8 mouse cellular contexts compared by ENCODE assay signal in genomic region chr12:8313270-8313771, GRCm38 (mm10). TPM values are rescaled to one million over a fixed set of nuclear protein-coding genes. Genes with fewer than 3 reads are reported as not detected.
DNase-seq lines count a peak whose midpoint lies in the region; ATAC-seq and TF ChIP-seq lines count a peak whose summit lies in the region.

Gene Hs1bp3 (plus strand): TSS chr12:8313432.

- H3K36me3 ChIP-seq in hindbrain, embryonic 15.5 days: peaks cover 7% of the 10 kb centered on the region

- under 1% methylated on average over 38 of the region's 38 CpGs for WGBS in hindbrain, embryonic 15.5 days

- ATAC-seq in hindbrain, embryonic 15.5 days (ENCODE audit: low FRiP score, low read depth): peak; percentile 83
- peak; percentile 98 for ATAC-seq in megakaryocyte, adult 5-6 weeks (ENCODE audit: poor library complexity, severe bottlenecking)

- peak within 1 kb of the TSS; percentile 76 for H3K4me3 ChIP-seq in hindbrain, embryonic 15.5 days
- peak within 1 kb of the TSS; percentile 66 for H3K4me3 ChIP-seq in left cerebral cortex, adult 2 months

- intact Hi-C loops in left cerebral cortex, adult 2 months (cut with DNase I): no loop called here

- H3K4me2 ChIP-seq in hindbrain, embryonic 15.5 days: peak within 1 kb of the TSS; percentile 88

- H3K27me3 ChIP-seq in hindbrain, embryonic 15.5 days: 0 out of 2 replicates have a peak, but pooled peaks cover 5% of the 10 kb centered on the region

- peak within 1 kb of the TSS; percentile 65 for H3K9ac ChIP-seq in hindbrain, embryonic 15.5 days

- H3K9me3 ChIP-seq in hindbrain, embryonic 15.5 days: no peaks in the 10 kb centered on the region

- peaks cover 25% of the 10 kb centered on the region for H3K4me1 ChIP-seq in hindbrain, embryonic 15.5 days (replicated peaks)

- DNase-seq in T-cell, adult 2 months (ENCODE audit: low spot score): peak; percentile 76
- DNase-seq in cerebellum, postnatal 25 days: peak; percentile 89 to 96
- peak; percentile 83 for DNase-seq in gastrocnemius, adult 18-20 months (ENCODE audit: low spot score)
- DNase-seq in left cerebral cortex, adult 2 months (ENCODE audit: extremely low spot score in 1 of 2, low spot score in 2 of 2): peak; percentile 84 to 93
- peak; percentile 87 for DNase-seq in right cerebral cortex, adult 18-20 months
- DNase-seq in urinary bladder, postnatal 10 days (ENCODE audit: low spot score): peak; percentile 72

- peak; percentile 96 for TF ChIP-seq CTCF in left cerebral cortex, adult 2 months (IDR thresholded peaks at IDR 0.05)

- H3K27ac ChIP-seq in hindbrain, embryonic 15.5 days (replicated peaks): no peak within 1 kb of the TSS
- H3K27ac ChIP-seq in left cerebral cortex, adult 2 months: peak within 1 kb of the TSS; percentile 87

RNA-seq across cellular contexts. Expression of gene Hs1bp3, which starts in this region (rescaled TPM):
- 1 to 10 TPM; 6.8 to 7.0 TPM for total RNA-seq in gastrocnemius, adult 18-20 months (2021)
- polyA plus RNA-seq in hindbrain, embryonic 15.5 days (2015; fragmentation: Nextera tagmentation; extraction: Ambion mirVana): 10.2 and 10.8 TPM in 2 replicates
- total RNA-seq in left cerebral cortex, adult 2 months (2021): 10 to 100 TPM; 11.8 to 12.7 TPM
- total RNA-seq in megakaryocyte, adult 5-6 weeks (2015): 4.7 and 4.8 TPM in 2 replicates
- 4.4 and 6.7 TPM in 2 replicates for total RNA-seq in megakaryocyte, adult 5-6 weeks (2017)
